Mouse (Mus musculus): ENCODE data around the gene Abcd4. TPM values are rescaled to one million over a fixed set of nuclear protein-coding genes. Genes with fewer than 3 reads are reported as not detected.

The Abcd4 gene
- polyA plus RNA-seq, 1 experiment: 1.8 TPM

GRCm38 (mm10) chr12:84624601-84625000 is 7.4 kb upstream of the Abcd4 start:
- no peak for TF ChIP-seq CTCF (IDR thresholded peaks at IDR 0.05; ENCODE audit: control insufficient read depth, insufficient read depth, insufficient replicate concordance, low read depth, low read length)
- TF ChIP-seq POLR2A (IDR thresholded peaks at IDR 0.05; ENCODE audit: control insufficient read depth, low read depth, low read length): no peak
- Histone ChIP-seq H3K27ac (ENCODE audit: control insufficient read depth, insufficient read depth, low read depth, low read length) (no peak overlapping the region), H3K27me3 (ENCODE audit: control insufficient read depth, insufficient read depth, low read length) (no peaks in the 10 kb centered on the region), H3K4me1 (ENCODE audit: control insufficient read depth, insufficient read depth, low read length) (peaks cover 4% of the 10 kb centered on the region), H3K36me3 (ENCODE audit: control insufficient read depth, insufficient read depth, low read length) (no peaks in the 10 kb centered on the region), H3K4me3 (ENCODE audit: control insufficient read depth, low read depth, low read length) (no peak overlapping the region)

DNA sequence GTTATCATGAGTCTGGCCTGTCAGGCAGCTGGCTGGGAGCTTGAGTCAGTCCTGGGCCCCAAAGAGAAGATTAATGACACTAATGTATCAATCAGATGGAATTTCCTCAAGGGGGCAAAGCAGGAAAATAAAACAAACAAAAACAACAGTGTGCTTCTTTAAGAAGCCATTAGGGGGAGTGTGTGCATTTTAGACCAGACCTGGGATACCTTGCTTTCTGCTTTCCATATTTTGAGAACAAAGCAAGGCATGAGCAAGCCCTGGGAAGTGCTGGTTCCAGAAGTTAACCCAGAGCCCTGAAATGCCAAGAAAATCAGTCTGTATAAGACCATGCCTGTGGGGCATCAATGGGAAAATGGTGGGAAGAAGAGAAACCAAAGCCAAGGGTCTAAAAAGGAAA is 3.8 kb upstream of the Abcd4 start:
- Histone ChIP-seq H3K27ac (ENCODE audit: control insufficient read depth, insufficient read depth, low read depth, low read length) (no peak overlapping the region), H3K27me3 (ENCODE audit: control insufficient read depth, insufficient read depth, low read length) (no peaks in the 10 kb centered on the region), H3K4me1 (ENCODE audit: control insufficient read depth, insufficient read depth, low read length) (peaks cover 9% of the 10 kb centered on the region), H3K4me3 (ENCODE audit: control insufficient read depth, low read depth, low read length) (no peak overlapping the region), H3K36me3 (ENCODE audit: control insufficient read depth, insufficient read depth, low read length) (no peaks in the 10 kb centered on the region)
- TF ChIP-seq POLR2A (IDR thresholded peaks at IDR 0.05; ENCODE audit: control insufficient read depth, low read depth, low read length) (no peak), CTCF (IDR thresholded peaks at IDR 0.05; ENCODE audit: control insufficient read depth, insufficient read depth, insufficient replicate concordance, low read depth, low read length) (no peak)

DNA sequence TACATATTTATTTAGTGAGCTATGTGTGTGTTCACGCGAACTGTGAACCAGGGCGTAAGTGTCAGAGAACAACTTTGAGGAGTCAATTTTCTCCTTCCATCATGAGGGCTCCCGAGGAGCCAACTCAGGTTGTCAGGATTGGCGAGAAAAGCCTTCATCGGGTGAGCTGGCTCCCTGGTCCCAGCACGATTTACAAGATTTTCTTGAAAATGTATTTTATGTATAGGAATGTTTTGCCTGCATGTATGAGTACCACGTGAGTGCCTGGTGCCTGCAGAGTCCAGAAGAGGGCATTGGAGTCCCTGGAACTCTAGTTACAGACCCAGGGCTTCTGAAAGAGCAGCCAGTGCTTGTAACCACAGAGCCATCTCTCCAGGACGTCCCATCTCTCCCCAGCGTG is 450 bp upstream of the Abcd4 start:
- TF ChIP-seq CTCF (IDR thresholded peaks at IDR 0.05; ENCODE audit: control insufficient read depth, insufficient read depth, insufficient replicate concordance, low read depth, low read length): no peak
- no peak for TF ChIP-seq POLR2A (IDR thresholded peaks at IDR 0.05; ENCODE audit: control insufficient read depth, low read depth, low read length)
- Histone ChIP-seq H3K27ac (ENCODE audit: control insufficient read depth, insufficient read depth, low read depth, low read length) (peak overlapping the region; percentile 7; the same call in 1 of the 2 replicates), H3K36me3 (ENCODE audit: control insufficient read depth, insufficient read depth, low read length) (no peaks in the 10 kb centered on the region), H3K4me1 (ENCODE audit: control insufficient read depth, insufficient read depth, low read length) (peaks cover 13% of the 10 kb centered on the region), H3K27me3 (ENCODE audit: control insufficient read depth, insufficient read depth, low read length) (no peaks in the 10 kb centered on the region), H3K4me3 (ENCODE audit: control insufficient read depth, low read depth, low read length) (peak overlapping the region; percentile 82)

DNA sequence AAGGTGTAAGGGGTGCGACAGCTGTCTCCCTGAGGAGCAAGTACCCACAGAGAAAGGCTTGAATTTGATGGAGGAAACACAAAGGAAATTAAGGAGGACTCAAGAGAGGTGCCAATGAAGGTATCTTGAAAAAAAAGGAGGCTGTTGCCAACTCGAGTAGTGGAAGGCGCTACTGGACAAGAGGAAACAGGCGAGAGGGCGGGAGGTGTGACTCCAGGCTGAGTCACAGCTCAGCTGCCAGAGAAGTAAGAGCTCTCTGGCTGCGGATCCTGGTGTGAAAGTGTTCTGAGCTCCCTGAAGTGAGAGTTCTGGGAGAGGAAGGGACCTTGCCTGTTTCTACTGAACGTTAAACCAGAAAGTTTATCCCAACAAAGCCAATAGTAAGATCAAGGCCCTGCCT is 2.7 kb downstream of the Abcd4 start:
- no peak for TF ChIP-seq POLR2A (IDR thresholded peaks at IDR 0.05; ENCODE audit: control insufficient read depth, low read depth, low read length)
- no peak for TF ChIP-seq CTCF (IDR thresholded peaks at IDR 0.05; ENCODE audit: control insufficient read depth, insufficient read depth, insufficient replicate concordance, low read depth, low read length)
- H3K27me3 ChIP-seq (ENCODE audit: control insufficient read depth, insufficient read depth, low read length): no peaks in the 10 kb centered on the region
- H3K36me3 ChIP-seq (ENCODE audit: control insufficient read depth, insufficient read depth, low read length): no peaks in the 10 kb centered on the region
- H3K4me1 ChIP-seq (ENCODE audit: control insufficient read depth, insufficient read depth, low read length): peaks cover 16% of the 10 kb centered on the region
- no peak overlapping the region for H3K27ac ChIP-seq (ENCODE audit: control insufficient read depth, insufficient read depth, low read depth, low read length)
- H3K4me3 ChIP-seq (ENCODE audit: control insufficient read depth, low read depth, low read length): no peak overlapping the region

DNA sequence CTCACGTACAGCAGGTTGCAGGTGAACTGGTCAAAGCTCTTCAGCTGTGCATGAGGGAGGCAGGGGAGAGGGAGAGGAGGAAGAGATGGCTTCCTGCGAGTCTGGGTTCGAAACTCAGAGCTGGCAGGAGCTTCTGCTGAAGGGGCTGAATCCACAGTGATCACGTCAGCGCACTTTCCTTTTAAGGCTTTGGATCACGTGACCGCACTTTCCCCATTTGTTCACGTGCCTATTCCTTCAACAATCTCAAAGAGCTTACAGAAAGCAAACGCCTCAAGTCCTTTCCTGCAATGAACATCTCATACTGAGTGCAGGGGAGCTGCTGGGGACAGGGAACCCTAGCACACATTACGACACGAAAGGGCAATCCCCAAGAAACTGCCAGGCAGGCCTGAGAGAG is 3.2 kb downstream of the Abcd4 start:
- Histone ChIP-seq H3K36me3 (ENCODE audit: control insufficient read depth, insufficient read depth, low read length) (no peaks in the 10 kb centered on the region), H3K4me1 (ENCODE audit: control insufficient read depth, insufficient read depth, low read length) (peaks cover 16% of the 10 kb centered on the region), H3K27ac (ENCODE audit: control insufficient read depth, insufficient read depth, low read depth, low read length) (no peak overlapping the region), H3K4me3 (ENCODE audit: control insufficient read depth, low read depth, low read length) (peak overlapping the region; percentile 49), H3K27me3 (ENCODE audit: control insufficient read depth, insufficient read depth, low read length) (no peaks in the 10 kb centered on the region)
- TF ChIP-seq POLR2A (IDR thresholded peaks at IDR 0.05; ENCODE audit: control insufficient read depth, low read depth, low read length) (no peak), CTCF (IDR thresholded peaks at IDR 0.05; ENCODE audit: control insufficient read depth, insufficient read depth, insufficient replicate concordance, low read depth, low read length) (no peak)

- Histone ChIP-seq H3K27ac (ENCODE audit: control insufficient read depth, insufficient read depth, low read depth, low read length) (no peak overlapping the region), H3K27me3 (ENCODE audit: control insufficient read depth, insufficient read depth, low read length) (no peaks in the 10 kb centered on the region), H3K36me3 (ENCODE audit: control insufficient read depth, insufficient read depth, low read length) (no peaks in the 10 kb centered on the region), H3K4me1 (ENCODE audit: control insufficient read depth, insufficient read depth, low read length) (peaks cover 14% of the 10 kb centered on the region), H3K4me3 (ENCODE audit: control insufficient read depth, low read depth, low read length) (no peak overlapping the region)
- TF ChIP-seq CTCF (IDR thresholded peaks at IDR 0.05; ENCODE audit: control insufficient read depth, insufficient read depth, insufficient replicate concordance, low read depth, low read length): no peak
- TF ChIP-seq POLR2A (IDR thresholded peaks at IDR 0.05; ENCODE audit: control insufficient read depth, low read depth, low read length): no peak
Measured at GRCm38 (mm10) chr12:84612518-84612917, 4.7 kb downstream of the Abcd4 start.

GRCm38 (mm10) chr12:84611718-84612117 is 5.5 kb downstream of the Abcd4 start:
- Histone ChIP-seq H3K4me3 (ENCODE audit: control insufficient read depth, low read depth, low read length) (no peak overlapping the region), H3K4me1 (ENCODE audit: control insufficient read depth, insufficient read depth, low read length) (peaks cover 11% of the 10 kb centered on the region), H3K36me3 (ENCODE audit: control insufficient read depth, insufficient read depth, low read length) (no peaks in the 10 kb centered on the region), H3K27ac (ENCODE audit: control insufficient read depth, insufficient read depth, low read depth, low read length) (no peak overlapping the region), H3K27me3 (ENCODE audit: control insufficient read depth, insufficient read depth, low read length) (no peaks in the 10 kb centered on the region)
- TF ChIP-seq CTCF (IDR thresholded peaks at IDR 0.05; ENCODE audit: control insufficient read depth, insufficient read depth, insufficient replicate concordance, low read depth, low read length) (no peak), POLR2A (IDR thresholded peaks at IDR 0.05; ENCODE audit: control insufficient read depth, low read depth, low read length) (no peak)

DNA sequence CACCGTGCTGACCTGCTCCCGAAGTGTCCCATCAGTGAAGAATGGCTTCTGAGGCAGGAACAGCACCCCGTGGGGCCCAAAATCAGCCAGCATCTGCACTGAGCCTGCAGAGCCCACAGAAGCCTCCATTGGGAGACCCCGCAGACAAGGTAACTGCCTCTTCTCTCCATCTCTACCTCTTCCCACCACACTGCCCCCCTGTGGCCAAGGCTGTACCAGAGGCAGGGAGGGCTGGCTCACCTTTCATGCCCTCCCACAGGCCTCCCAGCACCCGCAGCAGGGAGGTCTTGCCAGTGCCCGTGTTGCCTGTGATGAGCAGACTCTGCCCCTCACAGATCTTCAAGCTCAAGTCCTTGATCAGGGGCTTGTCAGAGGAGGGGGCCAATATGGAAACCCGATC is 11.4 kb downstream of the Abcd4 start:
- no peaks in the 10 kb centered on the region for H3K36me3 ChIP-seq (ENCODE audit: control insufficient read depth, insufficient read depth, low read length)
- no peak for TF ChIP-seq POLR2A (IDR thresholded peaks at IDR 0.05; ENCODE audit: control insufficient read depth, low read depth, low read length)
- peak; percentile 38; the same call in 1 of the 2 replicates for TF ChIP-seq CTCF (IDR thresholded peaks at IDR 0.05; ENCODE audit: control insufficient read depth, insufficient read depth, insufficient replicate concordance, low read depth, low read length)
- H3K27ac ChIP-seq (ENCODE audit: control insufficient read depth, insufficient read depth, low read depth, low read length): no peak overlapping the region
- no peak overlapping the region for H3K4me3 ChIP-seq (ENCODE audit: control insufficient read depth, low read depth, low read length)
- H3K4me1 ChIP-seq (ENCODE audit: control insufficient read depth, insufficient read depth, low read length): no peaks in the 10 kb centered on the region
- no peaks in the 10 kb centered on the region for H3K27me3 ChIP-seq (ENCODE audit: control insufficient read depth, insufficient read depth, low read length)

Data from testis, adult 2 months (tissue).